Mouse (Mus musculus): ENCODE results near the gene Cyyr1.
"Not testable (repeated sequence)": the region's sequence is repeated elsewhere in the genome, so short reads cannot be mapped to it uniquely, and the experiment has no call there.

- not testable (repeated sequence) for TF ChIP-seq CTCF, POLR2A (IDR thresholded peaks at IDR 0.05; ENCODE audit: insufficient read depth, low read depth, low read length)
Measured at GRCm38 (mm10) chr16:85551976-85552375, 1.2 kb downstream of the Cyyr1 start.
